Mouse (Mus musculus): Measurements from ENCODE around the gene Map3k13.

- TF ChIP-seq CTCF (IDR thresholded peaks at IDR 0.05; ENCODE audit: low read depth) (no peak), EP300 (IDR thresholded peaks at IDR 0.05; ENCODE audit: low read depth) (no peak)
These were observed 177.3 kb downstream of the Map3k13 start for GRCm38 (mm10) chr16:21971446-21971845.

Measured in liver, embryonic 14.5 days (tissue).